Mouse (Mus musculus) myocyte (in vitro differentiated cells): ENCODE data around the gene Asf1b. TPM values are rescaled to one million over a fixed set of nuclear protein-coding genes. Genes with fewer than 3 reads are reported as not detected.
A peak's percentile ranks its signal among the peaks of the same experiment; 100 is the strongest.

ENCODE experiments used
- H3K27me3 ChIP-seq: one replicate; pipeline ENCODE4 v1.6.1; 2011; ENCODE audit not compliant: control insufficient read depth, insufficient read depth, insufficient read length
- H3K36me3 ChIP-seq: one replicate; pipeline ENCODE4 v1.6.1; 2011; ENCODE audit not compliant: control insufficient read depth, insufficient read depth
- H3K4me2 ChIP-seq: one replicate; pipeline ENCODE4 v1.6.1; 2011; ENCODE audit warnings: low read depth, control low read depth
- H3K4me3 ChIP-seq: one replicate; pipeline ENCODE4 v1.5.1; 2011; ENCODE audit warnings: mild to moderate bottlenecking, control low read depth, moderate library complexity
- H3K79me2 ChIP-seq: one replicate; pipeline ENCODE4 v1.6.1; 2011; ENCODE audit not compliant: control insufficient read depth, insufficient read depth
- H3ac ChIP-seq: one replicate; pipeline ENCODE4 v1.6.1; 2011; ENCODE audit not compliant: control insufficient read depth, insufficient read length
- CEBPB ChIP-seq: IDR thresholded peaks from 2 replicates; pipeline ENCODE4 v1.6.1; 2011; ENCODE audit warnings: mild to moderate bottlenecking, moderate library complexity; ENCODE audit not compliant: poor library complexity, insufficient read depth, severe bottlenecking
- E2F4 ChIP-seq: IDR thresholded peaks from one replicate; pipeline ENCODE4 v1.6.1; 2011; ENCODE audit warnings: mild to moderate bottlenecking, control low read depth, moderate library complexity; ENCODE audit not compliant: insufficient read depth
- MAX ChIP-seq: IDR thresholded peaks from one replicate; pipeline ENCODE4 v1.6.1; 2011; ENCODE audit warnings: low read depth, mild to moderate bottlenecking, control low read depth
- MYOD1 ChIP-seq, 3 experiments: IDR thresholded peaks; one replicate each; pipeline ENCODE4 v1.6.1; 2011; ENCODE audit warnings: control low read depth in 2 of 3, low read depth in 2 of 3, mild to moderate bottlenecking in 2 of 3, moderate library complexity in 1 of 3; ENCODE audit not compliant: insufficient read length in 2 of 3, control insufficient read depth in 1 of 3
- MYOG ChIP-seq, 3 experiments: IDR thresholded peaks; one replicate each; pipeline ENCODE4 v1.6.1; 2011; ENCODE audit warnings: control low read depth in 2 of 3, low read depth in 2 of 3, mild to moderate bottlenecking in 2 of 3; ENCODE audit not compliant: insufficient read length in 2 of 3, control insufficient read depth in 1 of 3, insufficient read depth in 1 of 3
- POLR2A ChIP-seq: IDR thresholded peaks from one replicate; pipeline ENCODE4 v1.6.1; 2011; ENCODE audit warnings: low read depth, mild to moderate bottlenecking, control low read depth, moderate library complexity; ENCODE audit not compliant: insufficient read length
- POLR2AphosphoS2 ChIP-seq: IDR thresholded peaks from one replicate; pipeline ENCODE4 v1.6.1; 2011; ENCODE audit warnings: low read depth, control low read depth; ENCODE audit not compliant: insufficient read length
- REST ChIP-seq: IDR thresholded peaks from one replicate; pipeline ENCODE4 v1.6.1; 2011; ENCODE audit warnings: mild to moderate bottlenecking, control low read depth, moderate library complexity; ENCODE audit not compliant: insufficient read depth, insufficient read length
- SRF ChIP-seq: IDR thresholded peaks from one replicate; pipeline ENCODE4 v1.6.1; 2011; ENCODE audit warnings: low read depth; ENCODE audit not compliant: control insufficient read depth, insufficient read length
- TCF12 ChIP-seq: IDR thresholded peaks from one replicate; pipeline ENCODE4 v1.6.1; 2011; ENCODE audit warnings: mild to moderate bottlenecking, control low read depth; ENCODE audit not compliant: poor library complexity, insufficient read depth, severe bottlenecking
- TCF3 ChIP-seq: IDR thresholded peaks from one replicate; pipeline ENCODE4 v1.6.1; 2011; ENCODE audit warnings: low read depth, control low read depth; ENCODE audit not compliant: insufficient read length
- USF1 ChIP-seq: IDR thresholded peaks from one replicate; pipeline ENCODE4 v1.6.1; 2011; ENCODE audit warnings: low read depth, mild to moderate bottlenecking, control low read depth, moderate library complexity
- polyA plus RNA-seq: library from polyadenylated mRNA; unstranded; fragments of >200 nt; fragmentation: generic; extraction: Trizol; gene quantifications from one replicate; pipeline ENCODE4 v1.2.1, GENCODE M21; 2012; ENCODE audit warnings: missing spikeins

Asf1b gene
- polyA plus RNA-seq, 1 experiment, result 36.8 TPM

GRCm38 (mm10) chr8:83955958-83956218, 581 bp downstream of the Asf1b start:
- H3K4me2 ChIP-seq, result peak overlapping the region; percentile 72
- peak overlapping the region; percentile 59 for H3K4me3 ChIP-seq
- TF ChIP-seq MYOG (IDR thresholded peaks at IDR 0.05; ENCODE audit: control insufficient read depth in 1 of 3, insufficient read depth in 1 of 3, insufficient read length in 2 of 3, low read depth in 2 of 3) (no peak), SRF (no peak), USF1 (no peak), MYOD1 (IDR thresholded peaks at IDR 0.05; ENCODE audit: control insufficient read depth in 1 of 3, insufficient read length in 2 of 3, low read depth in 2 of 3) (no peak), POLR2AphosphoS2 (no peak), MAX (no peak), REST (no peak), TCF12 (no peak), CEBPB (no peak), E2F4 (no peak), TCF3 (no peak), POLR2A (no peak)
- H3ac ChIP-seq, result peak overlapping the region; percentile 5
- no peaks in the 10 kb centered on the region for H3K36me3 ChIP-seq
- peaks cover 29% of the 10 kb centered on the region for H3K79me2 ChIP-seq
- no peaks in the 10 kb centered on the region for H3K27me3 ChIP-seq

- H3ac ChIP-seq, result no peak overlapping the region
- peak in 2 of 3 experiments; percentile 17 to 68 for TF ChIP-seq MYOG (IDR thresholded peaks at IDR 0.05; ENCODE audit: control insufficient read depth in 1 of 3, insufficient read depth in 1 of 3, insufficient read length in 2 of 3, low read depth in 2 of 3)
- peak; percentile 46 to 76 (median 64) for TF ChIP-seq MYOD1 (IDR thresholded peaks at IDR 0.05; ENCODE audit: control insufficient read depth in 1 of 3, insufficient read length in 2 of 3, low read depth in 2 of 3)
- TF ChIP-seq POLR2AphosphoS2, result no peak
- peak; percentile 16 for TF ChIP-seq POLR2A
- no peaks in the 10 kb centered on the region for H3K36me3 ChIP-seq
- H3K4me2 ChIP-seq, result peak overlapping the region; percentile 72
- peaks cover 35% of the 10 kb centered on the region for H3K79me2 ChIP-seq
- peak overlapping the region; percentile 59 for H3K4me3 ChIP-seq
- H3K27me3 ChIP-seq, result no peaks in the 10 kb centered on the region
Observed at GRCm38 (mm10) chr8:83956789-83957188, 1.5 kb downstream of the Asf1b start.

- H3ac ChIP-seq, result no peak overlapping the region
- H3K4me2 ChIP-seq, result no peak overlapping the region
- H3K36me3 ChIP-seq, result peaks cover 11% of the 10 kb centered on the region
- TF ChIP-seq MYOD1 (IDR thresholded peaks at IDR 0.05; ENCODE audit: control insufficient read depth in 1 of 3, insufficient read length in 2 of 3, low read depth in 2 of 3) (peak in 1 of 3 experiments; percentile 15), MYOG (IDR thresholded peaks at IDR 0.05; ENCODE audit: control insufficient read depth in 1 of 3, insufficient read depth in 1 of 3, insufficient read length in 2 of 3, low read depth in 2 of 3) (peak in 1 of 3 experiments; percentile 56), SRF (no peak), CEBPB (peak; percentile 57; the same call in 1 of the 2 replicates), TCF12 (no peak), MAX (no peak)
- no peak overlapping the region for H3K4me3 ChIP-seq
- H3K79me2 ChIP-seq, result peaks cover 28% of the 10 kb centered on the region
- no peaks in the 10 kb centered on the region for H3K27me3 ChIP-seq
Observed at GRCm38 (mm10) chr8:83964015-83964765, 8.9 kb downstream of the Asf1b start.

- Histone ChIP-seq H3ac (no peak overlapping the region), H3K4me2 (no peak overlapping the region), H3K27me3 (no peaks in the 10 kb centered on the region), H3K4me3 (no peak overlapping the region), H3K36me3 (peaks cover 11% of the 10 kb centered on the region), H3K79me2 (peaks cover 3% of the 10 kb centered on the region)
- TF ChIP-seq REST, result no peak
- no peak for TF ChIP-seq E2F4
- no peak for TF ChIP-seq POLR2A
- no peak for TF ChIP-seq CEBPB
- TF ChIP-seq POLR2AphosphoS2, result no peak
- no peak for TF ChIP-seq TCF3
- no peak for TF ChIP-seq MYOG (IDR thresholded peaks at IDR 0.05; ENCODE audit: control insufficient read depth in 1 of 3, insufficient read depth in 1 of 3, insufficient read length in 2 of 3, low read depth in 2 of 3)
- TF ChIP-seq MAX, result no peak
Observed at GRCm38 (mm10) chr8:83967701-83968100, 12.4 kb downstream of the Asf1b start.

GRCm38 (mm10) chr8:83971121-83971520, 15.8 kb downstream of the Asf1b start:
- H3K27me3 ChIP-seq, result no peaks in the 10 kb centered on the region
- peaks cover 4% of the 10 kb centered on the region for H3K36me3 ChIP-seq
- H3K79me2 ChIP-seq, result peaks cover 26% of the 10 kb centered on the region
- H3K4me2 ChIP-seq, result no peak overlapping the region
- TF ChIP-seq USF1 (no peak), SRF (no peak), TCF12 (no peak), MAX (no peak), POLR2AphosphoS2 (no peak), TCF3 (no peak), REST (no peak), E2F4 (no peak), MYOG (IDR thresholded peaks at IDR 0.05; ENCODE audit: control insufficient read depth in 1 of 3, insufficient read depth in 1 of 3, insufficient read length in 2 of 3, low read depth in 2 of 3) (no peak), MYOD1 (IDR thresholded peaks at IDR 0.05; ENCODE audit: control insufficient read depth in 1 of 3, insufficient read length in 2 of 3, low read depth in 2 of 3) (no peak), CEBPB (no peak), POLR2A (no peak)
- H3ac ChIP-seq, result no peak overlapping the region
- H3K4me3 ChIP-seq, result no peak overlapping the region
